Mouse (Mus musculus): ENCODE data around the gene Slc12a1.

GRCm38 (mm10) chr2:125249339-125249738 lies 97.0 kb downstream of the Slc12a1 start:
- TF ChIP-seq FLI1 (IDR thresholded peaks at IDR 0.05; ENCODE audit: low read length) (no peak), GATA1 (IDR thresholded peaks at IDR 0.05; ENCODE audit: borderline replicate concordance, low read length) (no peak)

All from megakaryocyte, embryonic 14.5 days (primary cell).